Mouse (Mus musculus) stomach, embryonic 16.5 days (tissue): ENCODE results near the gene Grik2. TPM values are rescaled to one million over a fixed set of nuclear protein-coding genes. Genes with fewer than 3 reads are reported as not detected.

ENCODE experiments used
- ATAC-seq: fragments of 200-750 bp; cut with Nextera tagmentation; 2 replicates; pipeline ENCODE4 v1.8.0; 2017; ENCODE audit warnings: moderate number of reproducible peaks, moderate TSS enrichment; ENCODE audit not compliant: insufficient read depth, low FRiP score
- H3K27ac ChIP-seq: fragments of 300-500 bp; sonication (generic); 2 replicates; pipeline ENCODE4 v1.5.1; 2014; ENCODE audit warnings: low read length
- H3K27me3 ChIP-seq: fragments of 300-500 bp; sonication (generic); 2 replicates; pipeline ENCODE4 v1.6.1; 2014; ENCODE audit warnings: low read length, control low read depth, mixed read lengths; ENCODE audit not compliant: control insufficient read depth, insufficient read depth
- H3K36me3 ChIP-seq: fragments of 300-500 bp; sonication (generic); 2 replicates; pipeline ENCODE4 v1.6.1; 2014; ENCODE audit warnings: low read length; ENCODE audit not compliant: control insufficient read depth, insufficient read depth
- H3K4me1 ChIP-seq: fragments of 300-500 bp; sonication (generic); 2 replicates; pipeline ENCODE4 v1.6.1; 2014; ENCODE audit warnings: low read length, control low read depth, mixed read lengths; ENCODE audit not compliant: control insufficient read depth, insufficient read depth
- H3K4me2 ChIP-seq: fragments of 300-500 bp; sonication (generic); 2 replicates; pipeline ENCODE4 v1.6.1; 2014; ENCODE audit warnings: low read depth, low read length, mixed read lengths
- H3K4me3 ChIP-seq: fragments of 300-500 bp; sonication (generic); replicated peaks from 2 replicates; pipeline ENCODE4 v1.5.1; 2014; ENCODE audit warnings: mild to moderate bottlenecking, low read length
- H3K9ac ChIP-seq: fragments of 300-500 bp; sonication (generic); 2 replicates; pipeline ENCODE4 v1.6.1; 2014; ENCODE audit warnings: low read length
- H3K9me3 ChIP-seq: fragments of 300-500 bp; sonication (generic); replicated peaks from 2 replicates; pipeline ENCODE4 v1.6.1; 2016; ENCODE audit warnings: low read length, control low read depth; ENCODE audit not compliant: control insufficient read depth
- WGBS: fragments of 180-500 bp; shearing (Covaris S2); extraction: QIAGEN DNeasy Blood & Tissue Kit; methylation state at CpG from one replicate; pipeline ENCODE4 v1.1.7; 2014; 5-methylcytosine and 5-hydroxymethylcytosine counted together
- polyA plus RNA-seq: library from polyadenylated mRNA; unstranded; fragments of >200 nt; fragmentation: Nextera tagmentation; extraction: Ambion mirVana; gene quantifications from 2 replicates; pipeline ENCODE4 v1.2.1, GENCODE M21; 2015

The Grik2 gene
- polyA plus RNA-seq, 1 experiment from 2014 or later = 6.5 TPM

- Histone ChIP-seq H3K9me3 (no peaks in the 10 kb centered on the region), H3K27me3 (no peaks in the 10 kb centered on the region), H3K4me1 (no peaks in the 10 kb centered on the region), H3K9ac (no peak overlapping the region), H3K27ac (no peak overlapping the region), H3K4me3 (no peak overlapping the region), H3K4me2 (no peak overlapping the region), H3K36me3 (no peaks in the 10 kb centered on the region)
- WGBS = 78% methylated on average over 2 of the region's 2 CpGs
- ATAC-seq = no peak
Measured at GRCm38 (mm10) chr10:49731841-49732240, 56.7 kb downstream of the Grik2 start.

DNA sequence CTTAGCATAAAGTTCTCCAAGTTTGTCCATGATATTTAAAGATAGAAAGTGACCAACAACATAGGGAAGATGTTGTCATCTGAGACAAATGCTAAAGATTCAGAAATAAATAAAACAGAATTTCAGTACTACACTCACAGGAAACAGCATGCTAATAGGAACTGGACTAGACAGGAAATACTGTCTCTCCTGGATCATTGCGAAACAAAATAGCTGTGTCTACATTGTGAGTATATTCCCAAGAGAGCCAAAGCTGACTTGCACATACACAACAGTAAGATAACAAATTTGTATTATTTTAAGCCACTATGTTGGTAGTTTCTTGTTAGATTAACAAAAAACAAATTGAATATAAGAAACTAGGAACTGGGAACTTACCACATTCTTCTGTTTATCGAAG, 64.9 kb downstream of the Grik2 start:
- Histone ChIP-seq H3K9me3 (no peaks in the 10 kb centered on the region), H3K9ac (no peak overlapping the region), H3K27me3 (no peaks in the 10 kb centered on the region), H3K4me2 (no peak overlapping the region), H3K4me3 (no peak overlapping the region), H3K36me3 (no peaks in the 10 kb centered on the region), H3K4me1 (no peaks in the 10 kb centered on the region), H3K27ac (no peak overlapping the region)
- 83% methylated on average over 2 of the region's 2 CpGs for WGBS
- no peak for ATAC-seq

DNA sequence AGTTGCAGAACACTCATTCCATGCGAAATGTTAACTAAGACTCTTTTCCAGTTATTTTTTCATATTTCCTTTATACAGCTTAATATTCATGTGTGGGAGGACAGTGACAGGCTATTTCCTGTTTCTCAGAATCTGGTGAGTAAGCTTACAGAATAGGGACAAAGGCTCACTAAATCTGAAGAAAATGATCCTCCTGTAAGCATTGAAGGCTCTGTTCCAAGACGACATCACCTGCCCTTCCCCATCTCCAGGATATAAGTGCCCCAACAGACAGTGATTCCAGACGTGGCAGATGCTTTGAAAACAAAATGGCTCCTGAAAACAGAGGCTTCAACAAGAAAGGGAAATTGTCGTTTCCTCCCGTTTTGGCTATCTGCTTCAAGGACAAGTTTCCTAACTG, 71.7 kb downstream of the Grik2 start:
- H3K27me3 ChIP-seq = no peaks in the 10 kb centered on the region
- no peak overlapping the region for H3K9ac ChIP-seq
- no peak for ATAC-seq
- no peaks in the 10 kb centered on the region for H3K4me1 ChIP-seq
- H3K4me2 ChIP-seq = no peak overlapping the region
- no peak overlapping the region for H3K27ac ChIP-seq
- H3K36me3 ChIP-seq = no peaks in the 10 kb centered on the region
- 56% methylated on average over 5 of the region's 5 CpGs for WGBS
- H3K4me3 ChIP-seq = no peak overlapping the region
- no peaks in the 10 kb centered on the region for H3K9me3 ChIP-seq

GRCm38 (mm10) chr10:49709748-49710147, 78.8 kb downstream of the Grik2 start:
- Histone ChIP-seq H3K27me3 (no peaks in the 10 kb centered on the region), H3K4me1 (no peaks in the 10 kb centered on the region), H3K4me2 (no peak overlapping the region), H3K27ac (no peak overlapping the region), H3K9me3 (no peaks in the 10 kb centered on the region), H3K4me3 (no peak overlapping the region), H3K36me3 (no peaks in the 10 kb centered on the region), H3K9ac (no peak overlapping the region)
- ATAC-seq = no peak
- 92% methylated on average over 3 of the region's 3 CpGs for WGBS

- no peaks in the 10 kb centered on the region for H3K36me3 ChIP-seq
- H3K9ac ChIP-seq = no peak overlapping the region
- 92% methylated on average over 8 of the region's 8 CpGs for WGBS
- no peaks in the 10 kb centered on the region for H3K27me3 ChIP-seq
- no peaks in the 10 kb centered on the region for H3K4me1 ChIP-seq
- no peaks in the 10 kb centered on the region for H3K9me3 ChIP-seq
- ATAC-seq = no peak
- no peak overlapping the region for H3K4me2 ChIP-seq
- no peak overlapping the region for H3K4me3 ChIP-seq
- H3K27ac ChIP-seq = no peak overlapping the region
Measured at GRCm38 (mm10) chr10:49704446-49704845, 84.1 kb downstream of the Grik2 start.

DNA sequence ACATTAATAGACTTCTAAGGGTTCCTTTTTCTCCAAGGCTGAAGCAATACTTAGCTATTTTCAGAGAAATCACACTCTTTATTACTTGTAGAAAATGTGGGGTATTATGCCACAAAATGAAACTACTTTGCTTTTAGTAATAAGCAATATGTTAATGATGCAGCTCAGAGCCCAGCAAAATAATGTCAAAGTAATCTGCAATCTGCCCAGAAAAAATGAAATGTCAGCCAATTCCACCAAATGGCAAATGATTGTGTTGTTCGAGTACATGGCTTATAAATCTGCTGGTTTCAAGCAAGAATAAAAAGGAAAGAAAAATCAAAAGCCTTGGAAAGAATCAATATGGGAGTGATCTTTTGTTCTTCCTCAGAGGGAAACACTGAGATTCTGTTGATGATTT, 136.2 kb downstream of the Grik2 start:
- H3K27me3 ChIP-seq = no peaks in the 10 kb centered on the region
- no peaks in the 10 kb centered on the region for H3K9me3 ChIP-seq
- no peak overlapping the region for H3K4me2 ChIP-seq
- H3K4me3 ChIP-seq = no peak overlapping the region
- H3K9ac ChIP-seq = no peak overlapping the region
- H3K27ac ChIP-seq = no peak overlapping the region
- H3K4me1 ChIP-seq = no peaks in the 10 kb centered on the region
- no peaks in the 10 kb centered on the region for H3K36me3 ChIP-seq
- 55% methylated on average over 1 of the region's 1 CpGs for WGBS
- no peak for ATAC-seq

- no peaks in the 10 kb centered on the region for H3K27me3 ChIP-seq
- no peak overlapping the region for H3K27ac ChIP-seq
- H3K36me3 ChIP-seq = no peaks in the 10 kb centered on the region
- no peak overlapping the region for H3K4me3 ChIP-seq
- no peak for ATAC-seq
- H3K9me3 ChIP-seq = no peaks in the 10 kb centered on the region
- H3K4me1 ChIP-seq = no peaks in the 10 kb centered on the region
- WGBS = 85% methylated on average over 2 of the region's 2 CpGs
- H3K9ac ChIP-seq = no peak overlapping the region
- H3K4me2 ChIP-seq = no peak overlapping the region
Measured at GRCm38 (mm10) chr10:49647116-49647515, 141.4 kb downstream of the Grik2 start.

- WGBS = 84% methylated on average over 2 of the region's 2 CpGs
- no peaks in the 10 kb centered on the region for H3K27me3 ChIP-seq
- no peak overlapping the region for H3K4me2 ChIP-seq
- no peaks in the 10 kb centered on the region for H3K4me1 ChIP-seq
- H3K9ac ChIP-seq = no peak overlapping the region
- no peaks in the 10 kb centered on the region for H3K9me3 ChIP-seq
- ATAC-seq = no peak
- no peak overlapping the region for H3K4me3 ChIP-seq
- no peaks in the 10 kb centered on the region for H3K36me3 ChIP-seq
- H3K27ac ChIP-seq = no peak overlapping the region
Measured at GRCm38 (mm10) chr10:49639901-49640300, 148.7 kb downstream of the Grik2 start.

- no peaks in the 10 kb centered on the region for H3K27me3 ChIP-seq
- WGBS = 66% methylated on average over 3 of the region's 3 CpGs
- no peak overlapping the region for H3K9ac ChIP-seq
- no peaks in the 10 kb centered on the region for H3K9me3 ChIP-seq
- ATAC-seq = no peak
- H3K4me3 ChIP-seq = no peak overlapping the region
- H3K4me1 ChIP-seq = no peaks in the 10 kb centered on the region
- no peaks in the 10 kb centered on the region for H3K36me3 ChIP-seq
- H3K27ac ChIP-seq = no peak overlapping the region
- H3K4me2 ChIP-seq = no peak overlapping the region
Measured at GRCm38 (mm10) chr10:49623951-49624350, 164.6 kb downstream of the Grik2 start.

DNA sequence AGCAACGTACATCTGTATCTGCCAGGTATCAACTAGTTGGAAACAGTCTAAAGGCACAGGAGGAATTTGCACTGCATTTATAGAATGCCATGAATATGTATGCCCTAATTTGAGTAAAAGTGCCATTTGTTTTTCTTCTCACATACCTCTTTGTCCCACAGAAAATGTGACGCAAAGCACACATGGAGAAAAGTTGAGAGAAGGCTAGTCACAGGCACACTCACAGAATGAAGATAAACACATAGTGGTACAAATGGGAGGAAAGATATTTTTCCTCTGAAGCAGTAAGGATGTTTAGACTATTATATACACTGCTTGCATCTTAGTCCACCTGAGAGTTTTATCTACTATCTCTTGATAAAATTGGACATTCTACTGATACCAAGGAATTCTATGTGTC, 190.9 kb downstream of the Grik2 start:
- no peaks in the 10 kb centered on the region for H3K27me3 ChIP-seq
- no peak overlapping the region for H3K4me3 ChIP-seq
- no peaks in the 10 kb centered on the region for H3K36me3 ChIP-seq
- H3K9me3 ChIP-seq = no peaks in the 10 kb centered on the region
- H3K4me1 ChIP-seq = no peaks in the 10 kb centered on the region
- ATAC-seq = no peak
- 76% methylated on average over 2 of the region's 2 CpGs for WGBS
- H3K27ac ChIP-seq = no peak overlapping the region
- no peak overlapping the region for H3K4me2 ChIP-seq
- no peak overlapping the region for H3K9ac ChIP-seq
